Mouse (Mus musculus) stomach, postnatal 0 days (tissue): Measurements from ENCODE around the gene Gm49337.

Source experiments
- CTCF ChIP-seq: IDR thresholded peaks from 2 replicates; pipeline ENCODE4 v1.5.1; 2016; ENCODE audit warnings: antibody characterized with exemption, low read depth, mild to moderate bottlenecking, moderate library complexity
- EP300 ChIP-seq: optimal IDR thresholded peaks from 2 replicates; pipeline ENCODE3; 2016; ENCODE audit warnings: antibody characterized with exemption

DNA sequence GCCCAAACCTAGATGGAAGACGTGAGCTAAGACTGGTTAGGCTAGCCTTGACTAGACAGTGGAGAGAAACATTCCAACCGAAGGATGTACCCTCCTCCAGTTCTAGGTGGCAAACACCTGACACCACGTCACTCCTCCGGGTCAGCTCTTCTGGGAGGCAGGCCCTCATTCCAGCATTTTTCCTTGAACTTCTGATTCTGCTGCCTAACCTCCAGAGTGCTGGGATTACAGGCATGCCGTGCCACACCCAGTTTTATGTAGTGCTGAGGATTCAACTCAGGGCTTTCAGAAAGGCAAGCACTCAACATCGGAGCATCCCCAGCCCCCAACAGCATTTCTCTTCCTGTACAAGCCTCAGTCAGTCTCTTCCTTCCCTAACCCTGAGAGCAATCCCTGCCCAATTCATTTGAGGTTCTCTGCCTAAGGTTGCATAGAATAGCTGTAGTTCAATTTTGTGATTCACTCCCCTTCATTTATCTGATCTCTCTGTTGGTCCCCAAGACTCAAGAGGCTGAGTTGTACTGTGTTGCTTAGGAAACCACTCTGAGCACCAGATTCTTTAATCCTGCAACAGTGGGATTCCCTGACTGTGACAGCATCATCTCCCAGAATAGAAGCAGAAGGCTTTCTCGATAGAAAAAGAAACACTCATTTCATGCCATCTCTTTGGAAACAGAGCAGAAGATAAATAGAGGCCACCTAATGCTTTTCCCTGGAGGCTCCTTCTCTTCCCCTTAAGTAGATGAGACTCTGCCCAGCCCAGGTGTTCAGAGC, 32.2 kb upstream of the Gm49337 start:
- TF ChIP-seq EP300 (no peak), CTCF (no peak)
